Mouse (Mus musculus): Measurements from ENCODE around the gene Ublcp1.

Ublcp1 gene

GRCm38 (mm10) chr11:44496217-44496616 lies 25.9 kb upstream of the Ublcp1 start:
- in situ Hi-C loops (cut with MboI; ENCODE audit: unreplicated experiment in 2 of 2) = no loop called here

GRCm38 (mm10) chr11:44494643-44495323 lies 24.5 kb upstream of the Ublcp1 start:
- in situ Hi-C loops (cut with MboI; ENCODE audit: unreplicated experiment in 2 of 2) = no loop called here

GRCm38 (mm10) chr11:44489117-44489516 lies 18.8 kb upstream of the Ublcp1 start:
- in situ Hi-C loops (cut with MboI; ENCODE audit: unreplicated experiment in 2 of 2) = no loop called here

- in situ Hi-C loops (cut with MboI; ENCODE audit: unreplicated experiment in 2 of 2) = no loop called here
These were observed 14.9 kb upstream of the Ublcp1 start for GRCm38 (mm10) chr11:44485089-44485736.

DNA sequence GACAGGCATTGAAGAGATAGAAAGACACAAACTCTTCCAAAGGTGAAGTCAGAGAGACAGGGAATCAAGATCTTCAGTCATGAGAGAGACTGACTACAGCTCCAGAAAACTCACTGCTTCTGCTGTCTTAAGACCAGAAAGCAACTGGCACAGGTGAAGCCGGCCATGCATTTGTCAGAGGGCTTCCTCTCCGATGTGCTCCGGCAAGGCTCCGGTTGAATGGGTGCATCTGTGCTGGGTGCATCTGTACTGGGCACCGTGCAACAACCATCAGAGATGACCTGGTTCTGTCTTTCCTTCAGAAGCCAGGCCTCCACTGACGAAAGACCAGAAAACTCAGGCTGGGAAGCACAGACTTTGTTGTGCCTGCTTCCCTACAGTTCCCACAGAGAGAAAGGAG lies 9.9 kb upstream of the Ublcp1 start:
- in situ Hi-C loops (cut with MboI; ENCODE audit: unreplicated experiment in 2 of 2) = no loop called here

- in situ Hi-C loops (cut with MboI; ENCODE audit: unreplicated experiment in 2 of 2) = loop anchor here (5.0 kb wide), 3 partner anchors 39 to 99 kb away; partner anchors contain the start of gene Rnf145 (in 1 of the 2)
These were observed 8.1 kb upstream of the Ublcp1 start for GRCm38 (mm10) chr11:44478382-44478781.

DNA sequence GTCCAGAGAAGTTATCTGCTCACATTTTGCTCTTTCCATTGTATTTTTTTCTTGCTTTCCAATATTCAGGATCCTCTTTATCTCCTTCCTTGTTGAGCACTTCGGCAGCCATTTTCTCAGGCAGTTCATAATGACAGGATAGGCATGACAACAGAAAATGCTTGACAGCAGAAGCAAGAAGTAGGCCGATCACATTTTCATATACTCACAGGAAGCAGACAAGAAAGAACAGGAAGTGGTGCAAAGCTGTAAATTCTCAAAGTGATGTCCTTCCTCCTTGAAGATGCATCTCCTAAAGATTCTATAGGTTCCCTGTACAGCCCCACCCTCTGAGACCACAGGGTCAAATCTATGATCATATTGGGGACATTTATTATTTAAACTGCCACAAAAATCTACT lies 6.1 kb upstream of the Ublcp1 start:
- in situ Hi-C loops (cut with MboI; ENCODE audit: unreplicated experiment in 2 of 2) = loop anchor here (5.0 kb wide), 3 partner anchors 41 to 101 kb away; partner anchors contain the start of gene Rnf145 (in 1 of the 2)

GRCm38 (mm10) chr11:44475467-44475866 lies 5.2 kb upstream of the Ublcp1 start:
- in situ Hi-C loops (cut with MboI; ENCODE audit: unreplicated experiment in 2 of 2) = loop anchor here (5.0 kb wide), 3 partner anchors 42 to 102 kb away; partner anchors contain the start of gene Rnf145 (in 1 of the 2)

DNA sequence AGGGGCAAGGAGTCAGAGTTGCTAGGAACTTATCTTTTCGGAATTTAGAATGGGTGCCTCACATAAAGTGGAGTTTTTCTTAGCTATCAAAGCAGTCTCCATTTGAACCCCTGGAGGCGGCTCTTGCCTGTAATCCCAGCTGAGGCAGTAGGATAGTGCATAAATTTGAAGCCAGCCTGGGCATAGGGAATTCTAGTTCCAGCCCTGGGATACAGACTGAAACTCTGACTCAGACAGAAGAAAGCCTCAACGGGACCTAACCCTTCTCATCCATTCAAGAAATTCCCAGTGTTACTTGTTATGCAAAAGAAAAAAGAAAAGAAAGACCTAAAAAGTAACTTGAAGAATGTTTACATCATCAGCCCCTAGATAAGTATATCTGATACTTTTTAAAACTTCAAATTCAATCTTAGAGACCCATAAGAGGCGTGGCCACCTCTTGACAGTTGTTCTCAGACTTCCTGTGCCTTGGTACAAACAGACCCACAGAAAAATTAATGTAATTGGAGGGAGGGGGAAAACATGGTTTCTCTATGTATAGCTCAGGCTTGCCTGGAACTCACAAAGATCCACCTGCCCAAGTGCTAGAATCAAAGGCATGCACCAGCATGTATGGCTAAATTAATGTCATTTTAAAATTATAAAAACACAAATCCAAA lies 1.2 kb upstream of the Ublcp1 start:
- in situ Hi-C loops (cut with MboI; ENCODE audit: unreplicated experiment in 2 of 2) = loop anchor here in 1 of 2 experiments (5.0 kb wide), 1 partner anchor 106 kb away; no protein-coding TSS in a partner anchor

GRCm38 (mm10) chr11:44469646-44470431 lies 459 bp downstream of the Ublcp1 start:
- in situ Hi-C loops (cut with MboI; ENCODE audit: unreplicated experiment in 2 of 2) = loop anchor here in 1 of 2 experiments (5.0 kb wide), 1 partner anchor 107 kb away; no protein-coding TSS in a partner anchor

DNA sequence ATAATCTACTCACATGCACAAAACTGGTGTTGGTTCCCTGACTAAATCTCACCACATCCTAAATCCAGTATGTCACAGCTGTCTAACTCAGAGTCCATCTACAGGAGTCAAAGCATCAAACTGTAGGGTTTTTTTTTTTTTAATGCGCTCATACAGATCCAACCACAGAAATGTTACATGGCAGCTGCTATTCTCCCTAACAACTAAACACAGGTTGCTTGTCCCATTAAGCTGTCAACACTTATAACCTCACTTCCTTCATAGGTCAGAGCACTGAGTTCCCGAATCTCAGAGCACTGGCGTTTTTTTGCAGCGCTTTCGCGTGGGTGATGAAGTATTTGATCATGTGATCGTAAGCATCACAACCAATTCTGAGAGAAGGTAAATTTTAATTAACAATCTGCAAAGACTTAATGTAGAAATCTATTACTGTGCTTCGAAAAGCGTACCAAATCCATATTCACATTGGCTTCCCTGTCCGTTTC lies 1.9 kb downstream of the Ublcp1 start:
- in situ Hi-C loops (cut with MboI; ENCODE audit: unreplicated experiment in 2 of 2) = no loop called here

DNA sequence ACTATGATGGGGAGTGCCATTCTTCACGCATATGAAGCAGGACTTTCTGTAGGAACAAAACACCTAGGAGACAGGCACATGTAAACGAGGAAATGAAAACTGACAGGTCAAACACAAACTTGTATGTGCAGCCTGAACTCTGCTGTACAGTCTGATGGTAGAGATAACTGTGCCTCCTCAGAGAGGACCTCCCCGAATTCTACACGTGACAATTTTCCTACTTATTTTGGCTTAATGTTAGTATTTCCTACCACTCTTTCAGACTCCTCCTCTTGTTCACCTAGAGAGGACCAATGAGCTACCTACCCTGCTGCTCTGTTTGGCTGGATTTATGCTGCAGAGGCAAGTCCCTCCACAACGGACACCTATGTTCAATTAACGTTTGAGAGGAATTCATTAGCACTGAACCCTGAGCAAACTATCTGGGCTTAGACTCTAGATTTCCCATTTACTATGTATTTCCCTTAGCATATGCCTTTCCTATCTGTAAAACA lies 3.3 kb downstream of the Ublcp1 start:
- in situ Hi-C loops (cut with MboI; ENCODE audit: unreplicated experiment in 2 of 2) = no loop called here

DNA sequence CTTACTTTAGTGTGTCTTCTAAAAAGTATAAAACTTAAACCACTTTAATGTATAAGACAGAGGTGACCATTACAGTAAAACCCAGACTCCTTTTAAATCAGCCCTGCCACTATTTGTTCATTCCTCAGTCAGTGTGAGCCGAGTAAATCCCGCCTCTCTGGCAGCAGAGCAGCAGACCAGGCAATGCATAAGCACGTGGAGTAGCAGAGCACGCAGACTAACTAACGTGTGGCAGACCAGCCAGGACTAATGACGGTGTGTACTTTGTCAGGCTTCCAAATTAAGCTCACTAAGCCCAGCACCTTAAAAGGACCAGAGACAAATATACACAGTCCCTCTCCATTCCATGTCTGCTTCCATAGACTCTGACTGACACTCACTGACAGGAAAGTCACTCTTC lies 8.8 kb downstream of the Ublcp1 start:
- in situ Hi-C loops (cut with MboI; ENCODE audit: unreplicated experiment in 2 of 2) = no loop called here

GRCm38 (mm10) chr11:44453423-44453822 lies 16.9 kb downstream of the Ublcp1 start:
- in situ Hi-C loops (cut with MboI; ENCODE audit: unreplicated experiment in 2 of 2) = loop anchor here (5.0 to 10.0 kb wide), 2 partner anchors 89 to 681 kb away; no protein-coding TSS in a partner anchor

DNA sequence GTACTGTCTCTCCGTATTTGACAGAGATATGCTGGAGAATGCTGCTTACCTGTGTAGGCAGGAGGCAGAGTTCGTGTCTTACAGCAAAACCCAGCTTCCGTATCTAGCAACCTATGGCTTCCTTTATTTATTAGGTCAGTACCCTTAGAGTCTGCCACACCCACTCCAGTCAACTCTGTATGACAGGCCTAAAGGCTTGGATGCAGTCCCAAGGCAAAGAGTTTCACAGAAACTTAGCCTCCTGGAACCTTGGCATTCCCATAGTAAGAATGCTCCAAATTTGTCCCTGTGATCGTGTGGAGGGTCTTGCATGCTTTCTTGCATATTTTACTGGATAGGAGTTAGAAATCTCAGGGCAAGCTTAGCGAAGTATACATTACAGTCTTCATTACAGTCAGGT lies 18.3 kb downstream of the Ublcp1 start:
- in situ Hi-C loops (cut with MboI; ENCODE audit: unreplicated experiment in 2 of 2) = loop anchor here (5.0 to 10.0 kb wide), 2 partner anchors 87 to 680 kb away; no protein-coding TSS in a partner anchor

DNA sequence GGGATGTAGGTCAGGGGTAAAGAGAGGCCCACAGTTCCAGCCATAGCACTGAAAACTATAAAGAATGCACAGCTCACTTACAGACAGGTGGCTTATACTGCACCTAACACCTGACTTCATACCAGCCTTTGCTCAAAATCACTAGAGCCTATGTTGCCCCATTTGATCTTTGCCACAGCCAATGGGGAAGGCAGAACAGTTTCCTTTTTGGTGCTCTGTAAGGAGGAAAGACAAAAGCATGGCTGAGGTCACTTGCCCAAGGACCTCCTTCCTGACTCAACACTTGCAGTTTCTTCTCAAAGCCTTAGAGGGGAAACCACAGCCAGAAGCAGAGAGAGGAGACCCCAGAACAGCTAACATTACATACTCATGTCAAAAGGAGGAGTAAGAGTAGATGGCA lies 19.3 kb downstream of the Ublcp1 start:
- in situ Hi-C loops (cut with MboI; ENCODE audit: unreplicated experiment in 2 of 2) = loop anchor here (5.0 to 10.0 kb wide), 2 partner anchors 86 to 679 kb away; no protein-coding TSS in a partner anchor

- in situ Hi-C loops (cut with MboI; ENCODE audit: unreplicated experiment in 2 of 2) = loop anchor here in 1 of 2 experiments (25.0 kb wide), 1 partner anchor 350 kb away; no protein-coding TSS in a partner anchor
These were observed 32.5 kb downstream of the Ublcp1 start for GRCm38 (mm10) chr11:44437786-44438185.

- in situ Hi-C loops (cut with MboI; ENCODE audit: unreplicated experiment in 2 of 2) = loop anchor here in 1 of 2 experiments (25.0 kb wide), 1 partner anchor 343 kb away; no protein-coding TSS in a partner anchor
These were observed 40.3 kb downstream of the Ublcp1 start for GRCm38 (mm10) chr11:44430036-44430435.

- in situ Hi-C loops (cut with MboI; ENCODE audit: unreplicated experiment in 2 of 2) = loop anchor here in 1 of 2 experiments (25.0 kb wide), 1 partner anchor 341 kb away; no protein-coding TSS in a partner anchor
These were observed 42.3 kb downstream of the Ublcp1 start for GRCm38 (mm10) chr11:44427951-44428350.

DNA sequence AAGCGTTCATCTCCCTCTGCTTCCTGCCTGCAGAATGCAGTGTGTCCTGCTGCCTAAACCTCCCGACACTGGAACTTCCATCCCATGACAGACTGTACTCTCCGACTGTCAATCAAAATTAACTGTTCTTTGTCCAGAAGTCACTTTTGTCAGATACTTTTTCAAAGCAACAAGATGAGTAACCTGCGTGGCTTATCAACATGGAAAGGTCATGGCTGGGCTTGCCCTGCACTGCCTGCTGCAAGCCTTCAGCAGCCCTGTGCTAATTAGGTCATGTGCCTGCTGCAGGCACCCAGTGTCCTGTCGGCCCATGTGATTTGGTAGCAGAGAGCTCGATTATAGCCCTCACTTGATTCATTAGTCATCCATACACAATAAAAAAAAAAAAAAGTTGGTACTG lies 44.7 kb downstream of the Ublcp1 start:
- in situ Hi-C loops (cut with MboI; ENCODE audit: unreplicated experiment in 2 of 2) = loop anchor here in 1 of 2 experiments (25.0 kb wide), 1 partner anchor 338 kb away; no protein-coding TSS in a partner anchor
